Mouse (Mus musculus): ENCODE results near the gene Gm13090. TPM values are rescaled to one million over a fixed set of nuclear protein-coding genes. Genes with fewer than 3 reads are reported as not detected.

Gm13090 gene
- polyA plus RNA-seq, 1 experiment from 2014 or later: not detected

- Histone ChIP-seq H3K9me3 (ENCODE audit: low read length) (no peaks in the 10 kb centered on the region), H3K27ac (ENCODE audit: low read length) (no peak overlapping the region), H3K27me3 (replicated peaks; ENCODE audit: insufficient read depth, low read length) (no peaks in the 10 kb centered on the region), H3K4me1 (ENCODE audit: insufficient read depth, low read depth, low read length) (no peaks in the 10 kb centered on the region), H3K4me2 (replicated peaks; ENCODE audit: low read depth, low read length) (no peak overlapping the region), H3K36me3 (ENCODE audit: insufficient read depth, low read length) (no peaks in the 10 kb centered on the region), H3K9ac (replicated peaks; ENCODE audit: low read depth) (no peak overlapping the region), H3K4me3 (ENCODE audit: low read depth, low read length) (no peak overlapping the region)
- ATAC-seq (no peak), DNase-seq (ENCODE audit: low spot score) (no peak)
- TF ChIP-seq EP300 (IDR thresholded peaks at IDR 0.05) (no peak), CTCF (IDR thresholded peaks at IDR 0.05) (no peak)
- WGBS: 73% methylated on average over 3 of the region's 3 CpGs
Measured at GRCm38 (mm10) chr4:151118883-151119282, 29.5 kb downstream of the Gm13090 start.

DNA sequence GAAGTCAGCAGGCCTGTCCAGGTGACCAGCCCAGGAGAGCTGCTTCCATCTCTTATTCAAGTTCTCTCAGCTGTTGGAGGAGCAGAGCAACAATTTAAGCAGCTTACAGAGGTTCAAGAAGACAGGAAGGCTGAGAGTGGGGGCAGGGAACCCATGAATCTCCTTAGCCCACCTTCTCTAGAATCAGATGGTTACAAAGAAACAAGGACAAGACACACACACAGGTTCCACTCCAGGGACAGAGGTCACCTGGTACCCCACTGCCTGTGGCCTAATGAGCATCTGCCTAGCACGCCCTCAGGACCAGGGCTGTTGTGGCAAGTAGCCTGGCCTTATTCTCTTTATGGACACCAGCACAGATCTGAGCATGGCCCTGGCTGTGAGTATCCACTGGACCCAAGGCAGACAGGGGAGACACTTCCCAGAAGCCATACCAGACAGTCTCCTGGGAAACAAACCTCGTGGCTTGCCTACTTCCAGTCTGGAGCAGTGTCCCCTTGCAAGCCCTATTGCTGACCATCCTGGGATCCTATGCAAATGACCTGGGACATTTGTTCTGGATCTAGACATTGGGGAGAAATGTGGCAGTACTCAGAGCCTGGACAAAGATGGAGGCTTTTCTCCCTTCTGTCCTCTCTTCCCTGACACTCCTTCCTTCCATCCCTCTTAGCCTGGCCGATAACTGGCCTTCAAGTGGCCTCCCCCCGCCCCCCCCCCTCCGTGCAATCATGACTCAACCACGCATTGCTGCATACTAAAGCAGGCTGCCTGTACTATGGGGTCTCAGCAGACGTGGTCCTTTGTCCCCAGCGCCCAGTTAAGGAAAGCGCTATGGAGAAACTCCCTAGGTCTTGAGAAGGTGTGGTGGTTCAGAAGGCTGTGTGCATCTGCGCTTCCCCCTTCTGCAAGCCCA, 38.5 kb downstream of the Gm13090 start:
- Histone ChIP-seq H3K4me1 (ENCODE audit: insufficient read depth, low read depth, low read length) (peaks cover 6% of the 10 kb centered on the region; the same call in 1 of the 2 replicates), H3K9ac (replicated peaks; ENCODE audit: low read depth) (no peak overlapping the region), H3K27ac (ENCODE audit: low read length) (no peak overlapping the region), H3K4me2 (replicated peaks; ENCODE audit: low read depth, low read length) (peak overlapping the region; percentile 87), H3K4me3 (ENCODE audit: low read depth, low read length) (peak overlapping the region; percentile 43), H3K9me3 (ENCODE audit: low read length) (no peaks in the 10 kb centered on the region), H3K27me3 (replicated peaks; ENCODE audit: insufficient read depth, low read length) (peaks cover 5% of the 10 kb centered on the region), H3K36me3 (ENCODE audit: insufficient read depth, low read length) (no peaks in the 10 kb centered on the region)
- ATAC-seq (no peak), DNase-seq (ENCODE audit: low spot score) (no peak)
- TF ChIP-seq CTCF (IDR thresholded peaks at IDR 0.05) (no peak), EP300 (IDR thresholded peaks at IDR 0.05) (no peak)
- 15% methylated on average over 9 of the region's 10 CpGs for WGBS

DNA sequence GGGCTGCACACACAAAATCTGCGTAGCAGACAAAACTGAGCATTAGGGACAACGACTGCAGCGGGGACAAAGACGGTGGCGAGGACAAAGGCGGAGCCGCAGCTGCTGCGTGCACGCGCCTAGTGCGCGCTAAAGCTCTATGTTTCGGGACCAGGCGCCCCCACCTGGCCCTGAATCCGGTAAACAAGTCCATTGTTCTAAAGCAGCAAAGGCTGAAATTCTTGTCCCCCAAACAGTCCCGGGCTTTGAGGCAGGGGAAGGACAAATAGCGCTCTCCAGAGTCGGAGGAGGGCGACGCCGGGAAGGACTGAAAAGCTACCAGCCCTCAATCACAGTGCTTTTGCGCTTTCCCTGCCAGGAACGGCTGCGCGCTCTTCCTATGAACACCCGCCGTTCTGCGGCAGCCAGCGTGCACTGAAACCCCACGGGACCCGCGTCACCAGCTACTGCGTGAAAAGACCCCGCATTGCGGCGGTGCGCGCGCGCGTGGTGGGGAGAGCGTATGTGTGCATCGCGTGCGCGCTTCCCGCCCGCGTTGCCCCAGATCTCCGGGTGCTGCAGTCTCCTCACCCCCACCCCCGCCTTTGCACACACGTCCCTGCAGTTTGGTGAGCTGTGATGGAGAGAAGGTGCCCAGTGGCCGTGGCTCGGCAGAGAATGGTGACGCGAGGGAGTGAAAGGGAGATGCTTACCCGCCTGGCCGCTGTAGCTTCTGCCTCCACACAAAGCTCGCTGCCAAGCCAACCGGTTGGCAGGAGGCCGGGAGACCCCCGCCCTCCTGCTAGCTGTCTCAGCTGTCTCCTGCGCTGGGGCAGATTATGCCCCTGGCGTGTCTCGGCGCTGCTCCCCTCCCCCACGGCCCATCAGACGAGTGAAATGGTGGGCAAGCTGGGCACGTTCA, 39.5 kb downstream of the Gm13090 start:
- peak; percentile 28; the same call in 1 of the 2 replicates for TF ChIP-seq CTCF (IDR thresholded peaks at IDR 0.05)
- no peak for TF ChIP-seq EP300 (IDR thresholded peaks at IDR 0.05)
- peak overlapping the region; percentile 87 for H3K4me2 ChIP-seq (replicated peaks; ENCODE audit: low read depth, low read length)
- no peak overlapping the region for H3K9ac ChIP-seq (replicated peaks; ENCODE audit: low read depth)
- H3K36me3 ChIP-seq (ENCODE audit: insufficient read depth, low read length): no peaks in the 10 kb centered on the region
- WGBS: under 1% methylated on average over 60 of the region's 69 CpGs
- peaks cover 5% of the 10 kb centered on the region for H3K27me3 ChIP-seq (replicated peaks; ENCODE audit: insufficient read depth, low read length)
- peak overlapping the region; percentile 43 for H3K4me3 ChIP-seq (ENCODE audit: low read depth, low read length)
- no peak overlapping the region for H3K27ac ChIP-seq (ENCODE audit: low read length)
- ATAC-seq: peak; percentile 46
- H3K9me3 ChIP-seq (ENCODE audit: low read length): no peaks in the 10 kb centered on the region
- H3K4me1 ChIP-seq (ENCODE audit: insufficient read depth, low read depth, low read length): peaks cover 6% of the 10 kb centered on the region; the same call in 1 of the 2 replicates
- peak; percentile 25 for DNase-seq (ENCODE audit: low spot score)

GRCm38 (mm10) chr4:151129725-151130557, 40.6 kb downstream of the Gm13090 start:
- DNase-seq (ENCODE audit: low spot score) (no peak), ATAC-seq (no peak)
- H3K36me3 ChIP-seq (ENCODE audit: insufficient read depth, low read length): no peaks in the 10 kb centered on the region
- no peak overlapping the region for H3K27ac ChIP-seq (ENCODE audit: low read length)
- TF ChIP-seq EP300 (IDR thresholded peaks at IDR 0.05) (no peak), CTCF (IDR thresholded peaks at IDR 0.05) (no peak)
- H3K9me3 ChIP-seq (ENCODE audit: low read length): no peaks in the 10 kb centered on the region
- no peak overlapping the region for H3K4me3 ChIP-seq (ENCODE audit: low read depth, low read length)
- 51% methylated on average over 16 of the region's 16 CpGs for WGBS
- H3K4me1 ChIP-seq (ENCODE audit: insufficient read depth, low read depth, low read length): peaks cover 6% of the 10 kb centered on the region; the same call in 1 of the 2 replicates
- H3K9ac ChIP-seq (replicated peaks; ENCODE audit: low read depth): no peak overlapping the region
- peaks cover 5% of the 10 kb centered on the region for H3K27me3 ChIP-seq (replicated peaks; ENCODE audit: insufficient read depth, low read length)
- H3K4me2 ChIP-seq (replicated peaks; ENCODE audit: low read depth, low read length): 0 out of 2 replicates have a peak overlapping the region, but pooled peaks have one; percentile 87

DNA sequence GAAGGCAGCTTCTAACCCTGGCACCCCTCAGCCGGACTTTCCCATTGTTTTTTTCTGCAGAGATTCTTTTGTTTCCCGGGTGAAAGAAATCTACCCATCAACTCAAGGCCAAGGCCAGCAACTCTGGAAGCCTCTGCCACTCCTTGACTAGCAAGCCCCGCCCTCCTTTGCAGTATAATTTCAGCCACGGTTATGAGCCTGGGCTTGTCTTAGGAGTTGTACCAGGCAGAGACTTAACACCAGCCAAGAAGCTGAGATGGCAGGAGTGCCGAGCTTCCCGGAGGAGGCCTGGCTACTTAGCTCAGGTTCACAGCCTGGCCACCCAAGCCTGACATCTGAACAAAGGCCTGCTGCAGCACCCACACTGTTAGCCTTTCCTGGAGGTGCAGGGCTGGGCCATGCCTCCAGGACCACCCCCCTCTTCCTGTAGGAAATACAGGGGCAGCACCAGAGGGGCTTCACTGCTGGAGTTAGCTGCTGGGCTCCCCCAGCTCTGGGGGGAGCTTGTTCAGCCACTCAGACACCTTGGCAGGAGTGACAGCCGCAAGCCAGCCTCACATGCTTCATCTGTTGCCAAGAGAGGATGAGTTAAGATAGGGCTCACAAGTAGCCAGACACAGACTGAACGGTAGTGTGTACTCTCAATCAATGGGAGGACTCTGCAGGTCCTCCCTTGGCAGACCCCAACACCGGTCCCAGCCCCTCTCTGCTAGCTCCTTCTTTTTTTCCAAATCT, 41.6 kb downstream of the Gm13090 start:
- no peak overlapping the region for H3K4me2 ChIP-seq (replicated peaks; ENCODE audit: low read depth, low read length)
- no peaks in the 10 kb centered on the region for H3K36me3 ChIP-seq (ENCODE audit: insufficient read depth, low read length)
- H3K4me3 ChIP-seq (ENCODE audit: low read depth, low read length): no peak overlapping the region
- H3K27me3 ChIP-seq (replicated peaks; ENCODE audit: insufficient read depth, low read length): peaks cover 5% of the 10 kb centered on the region
- TF ChIP-seq CTCF (IDR thresholded peaks at IDR 0.05) (no peak), EP300 (IDR thresholded peaks at IDR 0.05) (no peak)
- H3K9ac ChIP-seq (replicated peaks; ENCODE audit: low read depth): no peak overlapping the region
- H3K27ac ChIP-seq (ENCODE audit: low read length): no peak overlapping the region
- ATAC-seq (no peak), DNase-seq (ENCODE audit: low spot score) (no peak)
- no peaks in the 10 kb centered on the region for H3K9me3 ChIP-seq (ENCODE audit: low read length)
- WGBS: 47% methylated on average over 9 of the region's 9 CpGs
- peaks cover 6% of the 10 kb centered on the region; the same call in 1 of the 2 replicates for H3K4me1 ChIP-seq (ENCODE audit: insufficient read depth, low read depth, low read length)

Data from lung, postnatal 0 days (tissue).